Mouse (Mus musculus) heart, postnatal 10 days (tissue): Measurements from ENCODE around the gene Gjb1. TPM values are rescaled to one million over a fixed set of nuclear protein-coding genes. Genes with fewer than 3 reads are reported as not detected.
"Not testable (repeated sequence)": the region's sequence is repeated elsewhere in the genome, so short reads cannot be mapped to it uniquely, and the experiment has no call there.

Experiments
- DNase-seq, 2 experiments: peaks; one replicate each; pipeline ENCODE4 v3.0.0; 2021
- intact Hi-C: fragments of 180-260 bp; cut with DNase I; formaldehyde crosslinking; loops from one replicate; pipeline ENCODE4 v1.15.1; 2025
- total RNA-seq, 2 experiments: library from RNA; stranded (reverse); gene quantifications; 2 replicates each; pipeline ENCODE4 v1.2.3; 2021

The Gjb1 gene
- not detected for total RNA-seq

- no peak for DNase-seq
- intact Hi-C loops, result no loop called here
Measured at GRCm38 (mm10) chrX:101376190-101376968, at the start of gene Gjb1. Gjb1 (plus strand) TSS chrX:101376378.

GRCm38 (mm10) chrX:101329372-101330028 is 46.7 kb upstream of the Gjb1 start:
- peak; percentile 70 to 78 for DNase-seq
- intact Hi-C loops, result loop anchor here (1.0 to 10.0 kb wide), 2 partner anchors 197 to 555 kb away; no protein-coding TSS in a partner anchor

GRCm38 (mm10) chrX:101332031-101332374 is 44.2 kb upstream of the Gjb1 start:
- intact Hi-C loops, result loop anchor here (2.0 to 10.0 kb wide), 2 partner anchors 109 to 557 kb away; partner anchors contain the start of gene Snx12
- DNase-seq, result no peak

- intact Hi-C loops, result loop anchor here (2.0 to 10.0 kb wide), 2 partner anchors 110 to 558 kb away; partner anchors contain the start of gene Snx12
- DNase-seq, result peak; percentile 88 to 92
Measured at GRCm38 (mm10) chrX:101332375-101333211, 43.6 kb upstream of the Gjb1 start.

- intact Hi-C loops, result loop anchor here (10.0 kb wide), 1 partner anchor 560 kb away; no protein-coding TSS in a partner anchor
- DNase-seq, result peak in 1 of 2 experiments; percentile 9
Measured at GRCm38 (mm10) chrX:101334606-101335005, 41.6 kb upstream of the Gjb1 start.

- intact Hi-C loops, result loop anchor here (10.0 kb wide), 1 partner anchor 564 kb away; no protein-coding TSS in a partner anchor
- no peak for DNase-seq
Measured at GRCm38 (mm10) chrX:101338666-101339065, 37.5 kb upstream of the Gjb1 start.

- DNase-seq, intact Hi-C loops: not testable (repeated sequence)
Measured at GRCm38 (mm10) chrX:101342837-101343236, 33.3 kb upstream of the Gjb1 start.

- DNase-seq, result no peak
- intact Hi-C loops, result no loop called here
Measured at GRCm38 (mm10) chrX:101345456-101345855, 30.7 kb upstream of the Gjb1 start.

- intact Hi-C loops, result no loop called here
- DNase-seq, result no peak
Measured at GRCm38 (mm10) chrX:101346475-101346874, 29.7 kb upstream of the Gjb1 start.

GRCm38 (mm10) chrX:101351188-101351587 is 25.0 kb upstream of the Gjb1 start:
- DNase-seq, result no peak

GRCm38 (mm10) chrX:101358902-101359301 is 17.3 kb upstream of the Gjb1 start:
- intact Hi-C loops, DNase-seq: not testable (repeated sequence)

More at GRCm38 (mm10) chrX:101351188-101351587, 25.0 kb upstream of the Gjb1 start:
- intact Hi-C loops, result no loop called here

GRCm38 (mm10) chrX:101369001-101369400 is 7.2 kb upstream of the Gjb1 start:
- no peak for DNase-seq
- intact Hi-C loops, result no loop called here

- intact Hi-C loops, result no loop called here
- DNase-seq, result no peak
Measured at GRCm38 (mm10) chrX:101370573-101370972, 5.6 kb upstream of the Gjb1 start.

- no peak for DNase-seq
- intact Hi-C loops, result no loop called here
Measured at GRCm38 (mm10) chrX:101372946-101373345, 3.2 kb upstream of the Gjb1 start.

GRCm38 (mm10) chrX:101377076-101377475 is 898 bp downstream of the Gjb1 start:
- DNase-seq, result no peak
- intact Hi-C loops, result no loop called here

GRCm38 (mm10) chrX:101379744-101380143 is 3.6 kb downstream of the Gjb1 start:
- DNase-seq, result no peak
- intact Hi-C loops, result no loop called here

- no peak for DNase-seq
- intact Hi-C loops, result no loop called here
Measured at GRCm38 (mm10) chrX:101383455-101383854, 7.3 kb downstream of the Gjb1 start.

- no peak for DNase-seq
- intact Hi-C loops, result no loop called here
Measured at GRCm38 (mm10) chrX:101384439-101385137, 8.4 kb downstream of the Gjb1 start.

- DNase-seq, result no peak
- intact Hi-C loops, result no loop called here
Measured at GRCm38 (mm10) chrX:101386222-101386621, 10.0 kb downstream of the Gjb1 start.

- DNase-seq, result no peak
- intact Hi-C loops, result no loop called here
Measured at GRCm38 (mm10) chrX:101388866-101389537, 12.8 kb downstream of the Gjb1 start.
